Mouse (Mus musculus): ENCODE data around the gene Mapk14.

Mapk14 gene

DNA sequence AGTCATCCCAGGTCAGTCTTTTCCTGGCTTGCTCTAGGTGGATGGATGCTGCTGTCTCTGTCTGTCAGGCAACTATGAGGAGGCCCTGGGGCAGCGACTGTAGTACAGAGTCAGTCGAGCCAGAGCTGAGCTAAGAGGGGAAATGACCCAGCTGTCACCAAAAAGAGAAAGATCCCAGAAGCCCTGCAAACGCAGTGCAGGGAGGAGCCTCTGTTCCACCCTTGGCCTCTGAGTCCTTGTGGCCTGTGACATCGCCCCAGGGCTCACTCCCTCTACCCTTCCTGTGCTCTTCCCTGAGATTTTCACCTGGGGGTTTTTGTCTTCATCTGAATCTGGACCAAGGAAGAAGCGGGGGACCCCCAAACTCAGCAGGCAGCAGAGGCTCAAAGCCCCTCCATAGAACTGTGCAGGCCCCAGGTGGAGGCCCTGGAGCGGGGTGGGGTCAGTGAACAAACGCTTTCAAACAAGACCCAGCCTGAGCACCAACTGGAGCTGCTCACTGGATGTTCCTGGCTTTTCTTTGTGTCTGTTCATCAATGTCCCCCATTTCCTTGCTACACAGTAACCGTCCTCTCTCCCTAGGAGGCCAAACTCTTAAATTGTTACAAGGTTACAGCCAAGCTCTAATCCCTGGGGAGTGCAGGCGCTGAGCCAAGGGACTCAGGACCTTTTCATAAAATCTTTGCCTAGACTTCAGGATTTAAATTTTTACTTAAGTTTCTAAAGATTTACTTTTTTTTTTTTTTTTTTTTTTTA lies 90.3 kb downstream of the Mapk14 start:
- DNase-seq (ENCODE audit: low read depth, low spot score) = no peak

DNA sequence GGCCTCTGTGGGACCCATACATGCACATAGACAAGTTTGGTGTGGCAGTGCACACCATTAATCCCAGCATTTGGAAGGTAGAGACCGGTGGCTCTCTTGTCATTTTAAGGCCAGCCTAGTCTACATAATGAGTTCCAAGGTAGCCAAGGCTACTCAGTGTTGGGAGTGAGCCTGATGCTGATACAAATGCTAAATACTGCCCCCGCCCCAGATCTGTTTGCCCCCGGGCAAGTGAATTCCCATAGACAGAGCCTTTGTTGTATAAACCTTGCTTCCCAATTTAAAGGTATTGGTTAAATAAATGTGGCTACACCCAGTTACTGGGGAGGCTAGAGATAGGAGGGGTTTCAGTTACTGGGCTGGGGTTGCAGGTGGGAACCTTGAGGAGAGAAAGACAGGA lies 93.9 kb downstream of the Mapk14 start:
- DNase-seq (ENCODE audit: low read depth, low spot score) = no peak

DNA sequence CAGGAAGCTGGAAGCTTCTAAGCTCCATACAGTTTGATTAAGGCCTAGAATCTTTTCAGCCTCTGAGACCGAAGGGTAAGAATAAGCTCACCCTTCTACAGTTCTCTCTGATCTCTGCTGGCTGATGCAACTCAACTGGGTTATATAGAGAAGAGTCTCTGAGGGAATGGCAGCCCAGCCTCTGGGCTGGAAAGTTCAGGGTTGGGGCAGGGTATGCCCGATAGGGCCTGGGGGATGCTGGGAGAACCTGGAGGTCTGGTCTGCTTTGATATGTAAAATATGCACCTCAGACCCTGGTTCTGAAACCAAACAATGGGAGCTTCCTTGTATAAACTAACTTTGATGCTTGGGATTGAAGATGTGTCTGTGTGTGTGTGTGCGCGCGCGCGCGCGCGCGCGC lies 96.4 kb downstream of the Mapk14 start:
- DNase-seq (ENCODE audit: low read depth, low spot score) = no peak

DNA sequence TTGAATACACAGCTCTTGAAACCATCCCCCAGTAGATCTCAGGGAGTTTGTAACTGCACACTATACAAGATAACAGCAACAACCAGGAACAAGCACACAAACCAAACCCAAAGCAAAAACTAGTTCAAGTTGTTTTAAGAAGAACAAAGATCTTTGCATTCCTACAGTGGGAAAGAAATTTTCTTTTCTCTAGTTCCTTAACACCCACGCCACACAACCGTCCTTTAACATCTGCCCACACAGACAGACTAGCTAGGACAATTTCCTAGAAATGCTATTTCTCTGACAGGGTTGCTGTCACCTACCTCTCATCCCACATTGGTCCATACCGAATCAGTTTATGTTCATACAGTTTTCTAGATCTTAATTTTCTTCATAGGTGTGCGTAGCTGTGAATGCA lies 105.9 kb downstream of the Mapk14 start:
- DNase-seq (ENCODE audit: low read depth, low spot score) = no peak

Data from mesoderm, embryonic 11.5 days (tissue).